Mouse (Mus musculus) intestine, embryonic 14.5 days (tissue): Measurements from ENCODE around the gene Angptl1. TPM values are rescaled to one million over a fixed set of nuclear protein-coding genes. Genes with fewer than 3 reads are reported as not detected.

Source experiments
- ATAC-seq: fragments of 200-750 bp; cut with Nextera tagmentation; replicated peaks from 2 replicates; pipeline ENCODE4 v1.8.0; 2017; ENCODE audit warnings: low read depth, moderate number of reproducible peaks, moderate TSS enrichment, moderate library complexity; ENCODE audit not compliant: low FRiP score, low TSS enrichment
- DNase-seq: peaks from one replicate; pipeline ENCODE4 v3.0.0-alpha.2; 2018; ENCODE audit warnings: low spot score
- H3K27ac ChIP-seq: fragments of 300-500 bp; sonication (generic); 2 replicates; pipeline ENCODE4 v1.5.1; 2014; ENCODE audit warnings: low read depth, mild to moderate bottlenecking, control low read depth
- H3K27me3 ChIP-seq: fragments of 300-500 bp; sonication (generic); replicated peaks from 2 replicates; pipeline ENCODE4 v1.6.1; 2014; ENCODE audit warnings: low read length, control low read depth; ENCODE audit not compliant: control insufficient read depth, insufficient read depth
- H3K36me3 ChIP-seq: fragments of 300-500 bp; sonication (generic); 2 replicates; pipeline ENCODE4 v1.6.1; 2014; ENCODE audit warnings: low read length, control low read depth; ENCODE audit not compliant: control insufficient read depth, insufficient read depth
- H3K4me1 ChIP-seq: fragments of 300-500 bp; sonication (generic); replicated peaks from 2 replicates; pipeline ENCODE4 v1.6.1; 2014; ENCODE audit warnings: low read length, control low read depth, mixed read lengths; ENCODE audit not compliant: control insufficient read depth, insufficient read depth
- H3K4me2 ChIP-seq: fragments of 300-500 bp; sonication (generic); 2 replicates; pipeline ENCODE4 v1.6.1; 2014; ENCODE audit warnings: low read length
- H3K4me3 ChIP-seq: fragments of 300-500 bp; sonication (generic); 2 replicates; pipeline ENCODE4 v1.5.1; 2014; ENCODE audit warnings: low read depth, low read length, control low read depth, mixed read lengths
- H3K9ac ChIP-seq: fragments of 300-500 bp; sonication (generic); 2 replicates; pipeline ENCODE4 v1.6.1; 2014; ENCODE audit warnings: mild to moderate bottlenecking, low read length
- H3K9me3 ChIP-seq: fragments of 300-500 bp; sonication (generic); 2 replicates; pipeline ENCODE4 v1.6.1; 2016; ENCODE audit warnings: low read length, control low read depth; ENCODE audit not compliant: control insufficient read depth
- WGBS: fragments of 180-500 bp; shearing (Covaris S2); extraction: QIAGEN DNeasy Blood & Tissue Kit; methylation state at CpG from one replicate; pipeline ENCODE4 v1.1.7; 2014; 5-methylcytosine and 5-hydroxymethylcytosine counted together
- polyA plus RNA-seq: library from polyadenylated mRNA; unstranded; fragments of >200 nt; fragmentation: Nextera tagmentation; extraction: Ambion mirVana; gene quantifications from 2 replicates; pipeline ENCODE4 v1.2.1, GENCODE M21; 2014

The Angptl1 gene
- polyA plus RNA-seq, 1 experiment from 2014 or later = 38.7 TPM

DNA sequence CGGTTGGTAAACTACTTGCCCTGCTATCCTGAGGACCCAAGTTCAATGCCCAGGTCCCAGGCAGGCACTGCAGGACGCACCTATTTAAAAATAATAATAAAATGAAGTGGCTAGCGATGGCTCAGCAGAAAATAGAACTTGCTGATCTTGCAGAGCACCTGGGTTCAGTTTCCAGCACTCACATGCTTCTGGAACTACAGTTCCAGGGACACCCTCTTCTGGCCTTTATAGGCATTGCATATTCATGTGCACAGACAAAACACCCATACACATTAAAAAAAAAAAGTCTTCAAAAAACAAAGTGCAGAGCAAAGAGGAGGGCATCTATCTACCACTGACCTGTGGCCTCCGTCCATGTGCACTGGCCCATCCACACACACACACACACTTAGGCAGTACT is 53.2 kb downstream of the Angptl1 start:
- DNase-seq = no peak
- 93% methylated on average over 4 of the region's 4 CpGs for WGBS
- H3K27ac ChIP-seq = no peak overlapping the region

DNA sequence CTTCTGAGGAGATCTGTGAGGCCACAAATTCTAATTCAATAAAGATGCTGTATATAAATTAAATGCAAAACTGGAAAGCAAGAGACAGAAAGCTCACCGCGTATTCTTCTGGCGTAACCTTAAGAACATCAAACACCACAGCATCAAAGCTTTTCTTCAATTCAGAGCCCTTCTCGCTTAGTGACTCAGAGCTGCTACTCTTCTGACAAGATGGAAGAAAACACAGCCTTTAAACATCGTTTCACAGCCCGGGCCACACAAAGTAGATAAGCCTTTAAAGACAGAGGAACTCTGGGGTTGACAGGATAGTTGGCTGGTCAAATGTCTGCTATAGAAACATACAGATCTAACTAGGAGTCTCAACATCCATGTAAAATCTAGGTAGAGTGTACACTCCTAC is 63.3 kb downstream of the Angptl1 start:
- WGBS = 91% methylated on average over 6 of the region's 6 CpGs
- no peak for DNase-seq

More for the DNA sequence above, 53.2 kb downstream of the Angptl1 start:
- H3K27me3 ChIP-seq = no peaks in the 10 kb centered on the region
- ATAC-seq = no peak
- H3K4me3 ChIP-seq = no peak overlapping the region
- peaks cover 9% of the 10 kb centered on the region for H3K36me3 ChIP-seq
- no peak overlapping the region for H3K9ac ChIP-seq
- no peaks in the 10 kb centered on the region for H3K9me3 ChIP-seq
- H3K4me1 ChIP-seq = no peaks in the 10 kb centered on the region
- H3K4me2 ChIP-seq = no peak overlapping the region

DNA sequence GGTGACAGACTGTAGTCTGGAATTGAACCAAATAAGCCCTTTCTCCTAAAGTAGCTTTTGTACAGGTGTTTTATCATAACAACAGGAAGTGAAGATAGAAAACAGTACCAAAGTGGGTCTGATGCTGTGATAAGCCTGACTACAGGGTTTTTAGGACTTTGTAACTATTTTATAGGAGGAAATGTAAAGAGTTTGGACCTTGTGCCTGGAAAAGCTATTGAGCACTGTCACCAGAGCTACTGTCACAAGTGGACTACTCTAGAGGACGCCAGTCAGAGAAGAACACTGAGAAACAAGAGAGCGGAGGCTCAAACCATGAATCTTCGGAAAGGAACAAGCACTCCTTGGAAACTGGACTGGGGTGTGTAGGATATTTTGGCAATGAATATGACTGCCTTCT is 65.5 kb downstream of the Angptl1 start:
- no peak overlapping the region for H3K9ac ChIP-seq
- H3K4me1 ChIP-seq = no peaks in the 10 kb centered on the region
- ATAC-seq (no peak), DNase-seq (no peak)
- no peak overlapping the region for H3K4me3 ChIP-seq
- H3K9me3 ChIP-seq = no peaks in the 10 kb centered on the region
- H3K27me3 ChIP-seq = no peaks in the 10 kb centered on the region
- WGBS = 90% methylated on average over 3 of the region's 3 CpGs
- H3K36me3 ChIP-seq = peaks cover 11% of the 10 kb centered on the region
- no peak overlapping the region for H3K27ac ChIP-seq
- no peak overlapping the region for H3K4me2 ChIP-seq

More for the DNA sequence above, 63.3 kb downstream of the Angptl1 start:
- no peak overlapping the region for H3K4me2 ChIP-seq
- H3K27ac ChIP-seq = no peak overlapping the region
- H3K4me3 ChIP-seq = no peak overlapping the region
- H3K9me3 ChIP-seq = no peaks in the 10 kb centered on the region
- H3K9ac ChIP-seq = no peak overlapping the region
- no peak for ATAC-seq
- H3K27me3 ChIP-seq = no peaks in the 10 kb centered on the region
- H3K36me3 ChIP-seq = peaks cover 5% of the 10 kb centered on the region
- no peaks in the 10 kb centered on the region for H3K4me1 ChIP-seq

DNA sequence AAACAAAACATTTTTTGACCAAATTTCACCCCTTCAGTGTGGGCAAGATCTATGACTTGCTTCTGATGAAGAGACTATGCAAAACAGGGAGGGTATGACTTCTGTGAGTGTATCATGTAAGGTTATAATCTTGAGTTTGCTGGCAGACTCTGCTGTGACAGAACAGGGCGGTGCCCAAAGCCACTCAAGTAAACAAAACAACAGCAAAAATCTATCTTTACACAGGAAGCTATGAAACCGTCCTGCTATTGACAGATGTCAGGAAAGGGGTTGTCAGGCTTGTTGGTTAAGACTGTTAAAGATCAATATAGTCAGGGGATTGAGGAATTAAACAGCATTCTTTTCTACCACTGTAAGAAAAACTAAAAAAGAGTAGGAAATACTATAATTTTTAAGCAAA is 67.3 kb downstream of the Angptl1 start:
- Histone ChIP-seq H3K4me1 (no peaks in the 10 kb centered on the region), H3K9ac (no peak overlapping the region), H3K9me3 (no peaks in the 10 kb centered on the region), H3K4me3 (no peak overlapping the region), H3K27ac (no peak overlapping the region), H3K36me3 (peaks cover 11% of the 10 kb centered on the region), H3K27me3 (no peaks in the 10 kb centered on the region), H3K4me2 (no peak overlapping the region)
- ATAC-seq (no peak), DNase-seq (no peak)
- WGBS = 79% methylated on average over 2 of the region's 2 CpGs

DNA sequence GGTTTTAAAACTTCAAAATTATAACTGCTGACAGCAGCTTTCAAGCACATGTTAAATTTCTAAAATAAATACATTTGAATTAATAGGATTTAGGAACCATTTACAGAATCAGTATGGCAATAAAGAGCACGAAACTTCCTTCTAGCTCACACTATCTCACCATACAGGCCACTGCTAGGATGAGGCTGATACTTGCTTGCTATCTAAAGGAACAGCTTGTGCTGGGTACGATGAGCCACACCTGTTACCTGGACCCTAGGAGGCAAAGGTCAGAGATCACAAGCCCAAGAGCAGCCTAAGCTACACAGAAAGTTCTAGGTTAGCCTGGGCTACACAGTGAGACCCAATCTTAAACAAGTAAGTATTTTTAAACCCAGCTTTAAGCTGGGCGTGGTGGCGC is 70.9 kb downstream of the Angptl1 start:
- DNase-seq (no peak), ATAC-seq (no peak)
- Histone ChIP-seq H3K9ac (no peak overlapping the region), H3K36me3 (peaks cover 11% of the 10 kb centered on the region), H3K4me2 (no peak overlapping the region), H3K27me3 (no peaks in the 10 kb centered on the region), H3K4me3 (no peak overlapping the region), H3K4me1 (0 out of 2 replicates have a peak, but pooled peaks cover 3% of the 10 kb centered on the region), H3K9me3 (no peaks in the 10 kb centered on the region), H3K27ac (no peak overlapping the region)
- 79% methylated on average over 4 of the region's 4 CpGs for WGBS

GRCm38 (mm10) chr1:156909866-156910265 is 71.5 kb downstream of the Angptl1 start:
- no peak overlapping the region for H3K4me3 ChIP-seq
- no peak for DNase-seq
- no peak for ATAC-seq

More at GRCm38 (mm10) chr1:156909866-156910265, 71.5 kb downstream of the Angptl1 start:
- Histone ChIP-seq H3K27me3 (no peaks in the 10 kb centered on the region), H3K36me3 (peaks cover 11% of the 10 kb centered on the region), H3K9me3 (no peaks in the 10 kb centered on the region), H3K27ac (no peak overlapping the region), H3K4me2 (no peak overlapping the region), H3K9ac (no peak overlapping the region), H3K4me1 (0 out of 2 replicates have a peak, but pooled peaks cover 3% of the 10 kb centered on the region)

Other genes with a start within 250 kb of the Angptl1 start
- gene Tor3a, start 164.2 kb upstream of the Angptl1 start, polyA plus RNA-seq = 6.3 and 6.4 TPM in 2 replicates
- 42.4 and 44.3 TPM in 2 replicates for gene Fam20b, start 119.5 kb upstream of the Angptl1 start, polyA plus RNA-seq
- 36.4 and 40.0 TPM in 2 replicates for gene Ralgps2, start 101.1 kb downstream of the Angptl1 start, polyA plus RNA-seq